Mouse (Mus musculus) kidney, adult 11 months (tissue): Measurements from ENCODE around the gene Gm49403.
"Not testable (repeated sequence)": the region's sequence is repeated elsewhere in the genome, so short reads cannot be mapped to it uniquely, and the experiment has no call there.

Experiments used
- DNase-seq: peaks from one replicate; pipeline ENCODE4 v3.0.0; 2022

Gene Gm49403

GRCm38 (mm10) chr19:8883616-8884015 is at the start of gene Gm49403, which contains the start of gene Lbhd1:
Gene Gm49403, plus strand, starts transcription at chr19:8883930.
Gene Lbhd1, plus strand, starts transcription at chr19:8883732.
- DNase-seq = no peak

GRCm38 (mm10) chr19:8836327-8836726 is 47.4 kb upstream of the Gm49403 start:
- DNase-seq = not testable (repeated sequence)

- peak; percentile 88 for DNase-seq
These were observed 46.4 kb upstream of the Gm49403 start, which contains the start of gene Bscl2 for GRCm38 (mm10) chr19:8837251-8837791. Gene Bscl2, plus strand, starts transcription at chr19:8837467.

- peak; percentile 68 for DNase-seq
These were observed 45.5 kb upstream of the Gm49403 start for GRCm38 (mm10) chr19:8838041-8838730.

- no peak for DNase-seq
These were observed 44.4 kb upstream of the Gm49403 start, which contains the start of gene Gng3 for GRCm38 (mm10) chr19:8839103-8839907. Gene Gng3, minus strand, starts transcription at chr19:8839194.

- DNase-seq = peak; percentile 85
These were observed 43.6 kb upstream of the Gm49403 start for GRCm38 (mm10) chr19:8839908-8840791.

- DNase-seq = no peak
These were observed 42.7 kb upstream of the Gm49403 start for GRCm38 (mm10) chr19:8841012-8841411.

- no peak for DNase-seq
These were observed 40.8 kb upstream of the Gm49403 start for GRCm38 (mm10) chr19:8842961-8843360.

GRCm38 (mm10) chr19:8844371-8845129 is 39.2 kb upstream of the Gm49403 start:
- DNase-seq = peak; percentile 44

GRCm38 (mm10) chr19:8848356-8848755 is 35.4 kb upstream of the Gm49403 start:
- no peak for DNase-seq

- DNase-seq = no peak
These were observed 33.3 kb upstream of the Gm49403 start, which contains the start of gene Lrrn4cl for GRCm38 (mm10) chr19:8850402-8850901. Gene Lrrn4cl, plus strand, starts transcription at chr19:8850768.

GRCm38 (mm10) chr19:8851639-8852038 is 32.1 kb upstream of the Gm49403 start:
- no peak for DNase-seq

GRCm38 (mm10) chr19:8852236-8852928 is 31.3 kb upstream of the Gm49403 start:
- no peak for DNase-seq

GRCm38 (mm10) chr19:8853117-8853516 is 30.6 kb upstream of the Gm49403 start:
- no peak for DNase-seq

GRCm38 (mm10) chr19:8857689-8858088 is 26.0 kb upstream of the Gm49403 start:
- peak; percentile 45 for DNase-seq

GRCm38 (mm10) chr19:8859018-8859417 is 24.7 kb upstream of the Gm49403 start:
- no peak for DNase-seq

GRCm38 (mm10) chr19:8864265-8864664 is 19.5 kb upstream of the Gm49403 start:
- no peak for DNase-seq

- DNase-seq = not testable (repeated sequence)
These were observed 13.3 kb upstream of the Gm49403 start for GRCm38 (mm10) chr19:8870381-8870780.

GRCm38 (mm10) chr19:8870838-8871237 is 12.9 kb upstream of the Gm49403 start:
- DNase-seq = no peak

- peak; percentile 98 for DNase-seq
These were observed 12.2 kb upstream of the Gm49403 start, which contains the start of gene Ubxn1 for GRCm38 (mm10) chr19:8871267-8872186. Gene Ubxn1, plus strand, starts transcription at chr19:8871496.
